Mouse (Mus musculus): Measurements from ENCODE around the gene Cox10. TPM values are rescaled to one million over a fixed set of nuclear protein-coding genes. Genes with fewer than 3 reads are reported as not detected.
"Not testable (repeated sequence)": the region's sequence is repeated elsewhere in the genome, so short reads cannot be mapped to it uniquely, and the experiment has no call there.

The Cox10 gene
- total RNA-seq (2015; ENCODE audit: low replicate concordance) (2.7 and 3.1 TPM in 2 replicates), total RNA-seq (2017; ENCODE audit: low replicate concordance) (1.7 and 4.2 TPM in 2 replicates)

DNA sequence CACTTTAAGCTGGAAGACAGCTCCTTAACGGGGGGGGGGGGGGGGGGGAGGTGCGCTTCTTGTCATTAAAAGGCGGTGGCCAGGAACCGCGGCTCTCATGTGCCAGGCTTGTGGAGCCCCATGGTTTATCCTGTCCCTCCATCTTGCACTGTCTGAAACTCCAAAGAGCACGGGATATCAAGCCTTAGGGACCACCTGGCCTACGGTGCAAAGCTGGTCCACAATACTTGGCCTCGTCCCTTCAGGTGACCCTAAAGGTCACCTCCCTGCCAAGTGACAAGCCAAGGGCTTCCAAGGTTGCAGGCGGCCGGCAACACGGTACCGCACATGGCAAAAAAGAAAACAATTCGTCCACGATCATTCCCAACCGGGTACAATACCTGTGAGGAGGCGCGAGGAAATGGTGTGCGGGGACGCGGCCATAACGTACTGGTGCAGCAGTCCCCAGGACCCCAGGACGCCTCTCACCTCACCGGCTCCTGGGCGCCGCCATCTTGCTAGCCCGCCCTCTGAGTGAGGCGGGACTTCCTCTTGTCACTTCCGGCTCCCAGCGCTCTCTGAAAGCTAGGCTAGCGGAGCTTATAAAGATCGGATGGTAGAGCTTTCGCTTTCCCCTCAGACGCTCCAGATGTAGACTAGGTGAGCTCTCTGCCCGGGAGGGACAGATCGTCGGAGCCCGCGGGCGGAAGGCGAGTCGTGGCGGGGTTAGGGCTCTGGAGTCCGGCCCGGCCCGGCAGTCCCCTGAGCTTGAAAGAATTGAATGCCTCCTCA, at the start of gene Cox10:
Cox10 (minus strand) TSS at position 513 of the 771 bp plus-strand sequence.
- ATAC-seq (replicated peaks; ENCODE audit: low FRiP score, poor library complexity, severe bottlenecking), result peak; percentile 98

DNA sequence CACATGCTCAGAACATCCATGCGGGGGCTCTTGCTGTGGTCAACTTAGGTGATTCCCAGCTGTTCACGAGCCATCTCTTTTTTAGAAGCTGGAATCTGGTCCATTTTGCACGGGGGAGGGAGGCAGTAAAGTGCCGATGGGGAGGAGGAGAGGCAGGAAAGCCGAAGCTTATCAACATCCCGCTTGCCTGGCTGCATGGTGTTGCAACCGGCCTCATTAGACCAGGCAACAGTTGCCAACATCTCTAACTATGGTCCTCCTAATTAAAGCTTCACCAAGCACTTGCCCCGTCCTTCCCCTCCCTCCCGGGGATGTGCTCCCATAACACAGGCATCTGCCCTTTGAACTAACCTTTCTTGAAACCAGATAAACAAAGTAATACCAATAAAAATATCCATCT, 48.7 kb upstream of the Cox10 start:
- ATAC-seq (replicated peaks; ENCODE audit: low FRiP score, poor library complexity, severe bottlenecking), result no peak

DNA sequence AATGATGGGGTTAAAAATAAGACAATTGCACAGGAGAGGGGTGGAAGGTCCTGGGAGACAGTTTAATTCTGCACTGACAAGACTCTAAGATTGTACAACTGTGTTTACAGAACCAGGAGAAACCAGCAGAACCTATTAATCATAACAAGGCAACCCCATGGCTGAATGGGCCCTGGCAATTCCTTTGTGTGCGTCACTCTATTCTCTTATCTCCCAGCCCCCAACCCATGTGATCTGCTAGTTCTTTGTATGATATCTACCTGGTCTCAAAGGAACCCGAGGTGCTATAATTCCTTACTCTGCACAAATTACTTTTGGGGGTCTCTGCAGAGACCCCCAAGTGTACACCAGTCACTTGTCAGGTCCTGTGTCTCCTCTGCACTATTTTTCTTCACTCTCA, 46.2 kb upstream of the Cox10 start:
- no peak for ATAC-seq (replicated peaks; ENCODE audit: low FRiP score, poor library complexity, severe bottlenecking)

DNA sequence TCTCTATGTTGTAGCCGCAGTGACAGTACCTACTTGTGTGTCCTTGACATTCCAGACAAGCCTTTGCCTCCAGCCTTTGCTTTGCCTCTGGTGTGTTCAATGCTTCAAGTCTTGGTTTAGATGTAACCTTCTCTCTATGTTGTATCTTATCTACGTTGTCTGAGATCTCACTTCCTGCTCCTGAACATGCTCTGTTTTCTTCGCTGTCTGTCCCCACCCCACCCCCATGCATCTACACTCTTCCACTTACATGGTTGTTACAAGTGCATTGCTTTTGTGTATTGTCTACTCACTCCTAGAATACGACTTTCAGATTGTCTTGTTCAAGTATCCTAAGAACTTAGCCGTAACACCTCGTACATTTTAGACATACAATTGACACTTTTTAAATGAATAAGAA, 43.9 kb upstream of the Cox10 start:
- not testable (repeated sequence) for ATAC-seq (replicated peaks; ENCODE audit: low FRiP score, poor library complexity, severe bottlenecking)

- no peak for ATAC-seq (replicated peaks; ENCODE audit: low FRiP score, poor library complexity, severe bottlenecking)
These were observed 37.4 kb upstream of the Cox10 start for GRCm38 (mm10) chr11:64116711-64117110.

DNA sequence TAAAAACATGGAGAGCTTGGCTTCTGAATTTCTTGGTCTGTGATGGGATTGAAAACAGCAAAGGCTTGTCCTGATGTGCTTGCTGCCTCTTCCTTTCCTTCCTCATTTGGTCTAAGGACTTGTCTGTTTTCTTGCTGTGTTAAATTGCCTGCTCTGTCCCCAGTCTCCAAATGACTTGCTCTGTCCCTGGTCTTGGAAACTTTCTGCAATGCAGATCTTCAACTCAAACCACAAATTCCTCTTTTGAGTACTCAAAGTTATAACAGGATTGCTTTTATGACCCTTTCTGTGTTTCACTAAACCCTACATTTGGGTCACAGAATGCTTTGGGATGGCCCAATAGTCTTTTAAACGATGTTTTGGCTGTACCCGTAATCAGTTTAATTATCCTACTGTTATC, 36.6 kb upstream of the Cox10 start:
- ATAC-seq (replicated peaks; ENCODE audit: low FRiP score, poor library complexity, severe bottlenecking), result no peak

- ATAC-seq (replicated peaks; ENCODE audit: low FRiP score, poor library complexity, severe bottlenecking), result no peak
These were observed 35.8 kb upstream of the Cox10 start for GRCm38 (mm10) chr11:64115101-64115500.

- no peak for ATAC-seq (replicated peaks; ENCODE audit: low FRiP score, poor library complexity, severe bottlenecking)
These were observed 20.8 kb upstream of the Cox10 start for GRCm38 (mm10) chr11:64100060-64100459.

GRCm38 (mm10) chr11:64093058-64093457, 13.8 kb upstream of the Cox10 start:
- ATAC-seq (replicated peaks; ENCODE audit: low FRiP score, poor library complexity, severe bottlenecking), result no peak

GRCm38 (mm10) chr11:64091150-64091549, 11.9 kb upstream of the Cox10 start:
- no peak for ATAC-seq (replicated peaks; ENCODE audit: low FRiP score, poor library complexity, severe bottlenecking)

- no peak for ATAC-seq (replicated peaks; ENCODE audit: low FRiP score, poor library complexity, severe bottlenecking)
These were observed 10.4 kb upstream of the Cox10 start for GRCm38 (mm10) chr11:64089682-64090081.

DNA sequence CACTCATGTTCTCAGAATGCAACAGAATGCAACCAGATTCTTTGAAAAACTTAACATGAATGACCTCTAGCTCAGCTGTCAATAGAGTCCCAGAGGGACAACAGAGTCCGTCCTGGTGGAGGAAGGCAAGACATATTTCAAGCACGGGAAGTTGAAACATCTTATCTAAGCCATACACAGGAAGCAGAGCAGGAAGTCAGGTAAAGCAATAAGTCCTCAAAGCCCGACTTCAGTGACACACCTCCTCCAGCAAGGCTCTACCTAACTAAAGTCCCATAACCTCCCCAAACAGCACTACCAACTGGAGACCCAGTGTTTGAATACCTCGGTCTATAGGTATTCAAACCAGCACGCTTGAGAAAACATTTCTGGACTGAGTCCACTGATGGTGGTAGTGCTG, 6.6 kb upstream of the Cox10 start:
- ATAC-seq (replicated peaks; ENCODE audit: low FRiP score, poor library complexity, severe bottlenecking), result no peak

- ATAC-seq (replicated peaks; ENCODE audit: low FRiP score, poor library complexity, severe bottlenecking), result peak; percentile 84
These were observed 436 bp upstream of the Cox10 start for GRCm38 (mm10) chr11:64079727-64080081.

- ATAC-seq (replicated peaks; ENCODE audit: low FRiP score, poor library complexity, severe bottlenecking), result no peak
These were observed 3.1 kb downstream of the Cox10 start for GRCm38 (mm10) chr11:64076212-64076611.

DNA sequence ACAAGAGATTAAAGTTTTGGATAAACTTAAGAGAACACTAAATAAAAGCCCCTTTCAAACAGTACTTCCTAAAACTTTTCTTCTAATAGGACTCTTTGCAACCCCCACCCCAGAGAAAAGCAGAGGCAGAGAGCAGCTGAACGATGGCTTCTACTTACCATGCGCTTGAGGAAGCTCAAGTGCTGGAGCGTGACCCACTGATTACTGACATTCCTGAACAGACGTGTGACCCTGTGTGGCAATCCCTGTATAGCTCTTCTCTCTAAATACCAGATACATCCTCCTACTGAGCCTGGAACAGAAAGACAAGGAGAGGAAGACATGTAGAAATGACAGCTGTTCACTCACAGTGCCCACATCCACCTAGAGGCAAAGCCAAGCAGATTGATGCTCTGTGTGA, 5.9 kb downstream of the Cox10 start:
- no peak for ATAC-seq (replicated peaks; ENCODE audit: low FRiP score, poor library complexity, severe bottlenecking)

DNA sequence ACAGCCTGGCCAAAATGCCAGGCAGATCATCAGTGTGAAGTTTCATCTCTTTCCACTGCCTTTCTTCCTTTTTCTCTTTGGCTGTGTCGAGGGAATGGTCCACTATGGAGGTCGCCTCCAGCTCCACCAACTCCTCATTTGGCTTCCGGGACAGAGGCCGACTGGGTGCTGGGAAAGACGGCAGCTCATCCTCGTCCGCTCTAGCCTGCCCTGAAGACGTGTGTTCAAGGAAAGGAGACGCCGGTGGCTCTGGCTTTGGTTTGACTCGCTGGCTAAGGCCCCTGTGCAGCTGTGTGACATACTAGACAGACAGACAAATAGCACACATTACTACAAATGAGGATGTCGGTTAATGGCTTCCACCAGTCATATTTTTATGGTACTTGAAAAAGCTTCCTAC, 7.7 kb downstream of the Cox10 start:
- ATAC-seq (replicated peaks; ENCODE audit: low FRiP score, poor library complexity, severe bottlenecking), result no peak

GRCm38 (mm10) chr11:64066001-64066400, 13.3 kb downstream of the Cox10 start:
- ATAC-seq (replicated peaks; ENCODE audit: low FRiP score, poor library complexity, severe bottlenecking), result no peak

GRCm38 (mm10) chr11:64063130-64063529, 16.1 kb downstream of the Cox10 start:
- ATAC-seq (replicated peaks; ENCODE audit: low FRiP score, poor library complexity, severe bottlenecking), result no peak

DNA sequence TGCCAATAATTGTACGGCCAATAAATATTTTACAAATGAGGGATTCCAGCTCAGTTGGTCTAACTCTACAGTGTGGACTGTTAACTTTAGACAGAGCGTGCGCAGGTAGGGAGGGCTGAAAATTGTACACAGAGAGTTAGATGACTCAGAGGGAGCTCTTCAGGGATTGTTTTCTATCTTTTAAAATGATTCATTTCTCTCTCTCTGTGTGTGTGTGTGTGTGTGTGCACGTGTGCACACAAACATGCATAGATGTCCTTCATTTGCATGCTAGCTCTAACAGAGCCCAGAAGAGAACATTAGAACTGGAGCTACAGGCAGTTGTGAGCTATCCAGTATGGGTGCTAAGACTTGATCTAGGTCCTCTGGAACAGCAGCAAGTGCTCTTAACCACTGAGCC, 17.0 kb downstream of the Cox10 start:
- ATAC-seq (replicated peaks; ENCODE audit: low FRiP score, poor library complexity, severe bottlenecking), result no peak

- ATAC-seq (replicated peaks; ENCODE audit: low FRiP score, poor library complexity, severe bottlenecking), result no peak
These were observed 20.0 kb downstream of the Cox10 start for GRCm38 (mm10) chr11:64059305-64059704.

- no peak for ATAC-seq (replicated peaks; ENCODE audit: low FRiP score, poor library complexity, severe bottlenecking)
These were observed 20.8 kb downstream of the Cox10 start for GRCm38 (mm10) chr11:64058474-64058873.

GRCm38 (mm10) chr11:64053371-64053770, 25.9 kb downstream of the Cox10 start:
- ATAC-seq (replicated peaks; ENCODE audit: low FRiP score, poor library complexity, severe bottlenecking), result no peak
